Mouse (Mus musculus): Measurements from ENCODE around the gene Svip.

Svip gene

GRCm38 (mm10) chr7:52005511-52006295, at the start of gene Svip:
Gene Svip (minus strand): TSS chr7:52006018.
- peak; percentile 93 for DNase-seq

GRCm38 (mm10) chr7:52037600-52038582, 32.1 kb upstream of the Svip start:
- DNase-seq = peak; percentile 3

GRCm38 (mm10) chr7:52024050-52024626, 18.3 kb upstream of the Svip start:
- DNase-seq = no peak

DNA sequence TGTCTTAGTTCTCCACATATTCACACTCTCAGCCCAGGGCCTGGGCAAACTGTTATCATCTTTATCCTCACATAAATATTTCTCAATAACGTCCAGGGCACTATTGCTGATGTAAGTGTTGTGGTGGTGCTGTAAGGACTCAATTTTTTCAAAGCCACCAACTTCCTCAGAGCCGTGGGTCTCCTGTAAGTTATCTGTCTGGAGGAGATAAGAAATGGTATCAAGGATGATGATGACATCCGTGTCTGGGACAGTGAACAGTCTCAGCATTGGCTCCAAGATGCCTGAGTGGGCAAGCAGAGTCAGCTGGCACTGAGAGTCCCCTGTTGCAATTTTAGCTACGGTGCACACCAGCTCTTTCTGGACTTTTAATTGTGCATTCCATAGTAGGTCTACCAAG, 16.2 kb upstream of the Svip start:
- DNase-seq = no peak

GRCm38 (mm10) chr7:52015628-52016027, 9.8 kb upstream of the Svip start, which contains the start of gene 1700015G11Rik:
Gene 1700015G11Rik (minus strand): TSS chr7:52015728.
- DNase-seq = no peak

DNA sequence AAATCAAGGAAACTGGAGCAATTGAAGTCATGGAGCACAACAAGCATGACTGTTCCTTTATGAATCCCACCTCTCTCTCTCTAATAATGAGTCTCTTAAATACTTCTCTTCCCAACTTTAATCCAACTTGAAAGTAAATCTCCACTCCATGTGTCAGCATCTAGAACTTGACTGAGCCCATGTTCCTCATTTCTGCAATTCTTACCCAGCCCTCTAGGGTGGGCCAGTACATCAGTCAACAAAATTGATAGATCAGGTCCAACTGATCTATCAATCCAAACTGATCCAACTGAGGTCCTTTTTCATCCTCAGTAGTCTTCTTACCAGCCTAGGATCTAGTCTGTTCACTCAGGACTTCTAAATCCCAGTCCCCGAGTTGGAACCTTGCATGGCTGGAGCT, 9.4 kb upstream of the Svip start:
- no peak for DNase-seq

- no peak for DNase-seq
Observed at GRCm38 (mm10) chr7:52013457-52013856, 7.6 kb upstream of the Svip start.

- no peak for DNase-seq
Observed at GRCm38 (mm10) chr7:52007138-52007537, 1.3 kb upstream of the Svip start.

GRCm38 (mm10) chr7:52006296-52006630, 445 bp upstream of the Svip start:
- DNase-seq = no peak

DNA sequence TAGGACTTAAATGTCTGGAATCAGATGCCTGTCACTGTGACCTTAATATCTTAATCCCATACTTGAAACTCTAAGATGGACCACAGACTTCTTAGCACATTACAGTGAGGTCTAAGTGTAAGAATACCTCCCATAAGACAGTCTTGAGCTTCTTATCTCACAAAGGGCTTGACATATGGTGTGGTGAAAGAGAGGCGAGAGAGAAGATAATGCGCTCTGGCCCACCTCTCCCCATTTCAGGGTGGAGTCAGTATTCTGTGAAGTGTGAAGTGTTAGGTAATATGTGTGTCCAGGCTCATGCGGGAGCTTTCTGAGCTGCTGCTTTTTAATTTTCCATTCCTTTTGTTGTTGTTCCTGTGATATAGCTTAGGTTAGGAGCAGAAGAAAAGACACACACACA, 14.8 kb downstream of the Svip start:
- DNase-seq = no peak

DNA sequence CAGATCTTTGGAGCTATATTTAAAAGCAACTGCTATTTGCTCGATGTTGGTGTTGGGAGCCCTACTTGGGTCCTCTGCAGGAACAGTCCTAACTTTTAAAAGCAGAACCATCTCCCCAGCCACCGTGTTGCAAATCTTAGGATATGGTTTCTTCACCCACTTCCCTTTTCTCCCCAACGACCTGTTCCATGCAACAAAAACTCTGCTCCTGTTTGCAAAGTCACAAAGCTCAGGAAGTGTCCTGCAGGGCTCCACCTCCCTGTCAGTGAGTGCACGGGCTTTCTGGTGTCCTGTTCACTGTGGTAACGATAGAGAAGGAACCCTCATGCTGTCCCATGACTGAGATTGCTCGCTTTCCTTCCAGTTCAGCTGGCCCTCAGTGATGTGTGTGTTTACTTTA, 18.9 kb downstream of the Svip start:
- DNase-seq = no peak

DNA sequence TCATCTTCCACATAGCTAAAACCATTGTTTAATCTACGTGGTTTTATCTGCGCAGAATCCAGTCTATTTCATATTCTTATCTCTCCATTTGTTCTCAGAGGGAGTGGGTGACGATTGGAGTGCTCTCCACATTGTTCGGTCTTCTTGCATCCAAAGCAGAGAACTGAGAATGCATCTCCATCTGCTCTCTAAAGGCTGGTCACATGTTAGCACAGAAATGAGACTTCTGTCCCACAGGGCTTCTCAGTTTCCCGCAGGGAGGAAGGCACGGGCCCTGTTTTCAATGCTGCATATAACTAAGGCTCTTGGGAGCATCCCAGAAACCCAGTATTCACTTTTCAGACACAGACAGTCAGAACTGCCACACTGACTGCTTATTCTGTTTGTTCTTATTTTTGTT, 20.1 kb downstream of the Svip start:
- DNase-seq = no peak

DNA sequence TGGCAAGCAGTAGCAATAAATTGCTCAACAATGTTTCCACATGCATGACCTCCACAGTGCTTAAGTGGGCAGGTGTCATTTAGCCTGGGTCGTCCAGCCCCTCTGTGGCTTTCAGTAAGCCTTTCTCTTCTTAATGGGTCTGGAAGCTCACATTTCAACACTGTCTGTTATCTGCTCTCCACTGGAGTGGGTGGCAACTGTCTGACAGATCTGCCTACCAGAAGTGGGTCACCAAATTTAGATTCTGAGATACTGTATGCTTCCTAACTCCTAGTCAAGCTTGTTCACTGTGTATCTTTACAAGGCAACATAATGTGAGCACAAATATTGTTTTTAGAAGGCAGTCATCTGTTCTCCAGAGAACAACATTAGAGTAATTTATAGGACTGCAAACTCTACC, 23.5 kb downstream of the Svip start:
- DNase-seq = no peak

GRCm38 (mm10) chr7:51979271-51979670, 26.5 kb downstream of the Svip start:
- no peak for DNase-seq

- DNase-seq = no peak
Observed at GRCm38 (mm10) chr7:51975181-51975580, 30.6 kb downstream of the Svip start.

- DNase-seq = no peak
Observed at GRCm38 (mm10) chr7:51973526-51973925, 32.3 kb downstream of the Svip start.

- no peak for DNase-seq
Observed at GRCm38 (mm10) chr7:51973091-51973490, 32.7 kb downstream of the Svip start.

DNA sequence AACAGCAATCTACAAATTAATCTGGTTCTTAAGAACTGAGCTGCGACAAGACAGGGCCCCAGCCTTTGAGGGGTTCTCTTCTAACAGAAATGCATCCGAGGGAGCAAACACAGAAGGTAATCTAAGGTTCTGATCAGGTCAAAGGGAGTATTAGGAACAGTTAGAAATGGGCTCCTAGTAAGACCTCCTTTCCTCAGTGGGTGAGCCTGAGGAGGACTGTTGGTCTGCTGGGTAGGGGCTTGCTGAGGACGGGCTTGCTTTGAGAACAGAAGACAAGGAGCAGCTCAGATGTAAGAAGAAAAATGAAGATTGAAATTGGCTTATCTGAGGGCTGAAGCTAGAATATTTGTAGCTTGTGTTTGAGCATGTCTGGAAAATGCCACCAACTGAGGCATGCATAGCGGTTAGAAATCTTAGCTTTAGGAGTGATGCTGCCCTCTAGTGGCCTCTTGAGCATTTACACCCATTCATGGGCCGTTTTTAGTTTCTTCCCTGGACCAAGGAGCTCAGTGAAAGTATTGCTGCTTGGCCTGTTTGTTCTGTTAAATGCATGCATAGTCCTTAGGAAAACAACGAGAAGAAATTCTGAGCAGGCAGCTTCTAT, 33.5 kb downstream of the Svip start:
- DNase-seq = peak; percentile 42

DNA sequence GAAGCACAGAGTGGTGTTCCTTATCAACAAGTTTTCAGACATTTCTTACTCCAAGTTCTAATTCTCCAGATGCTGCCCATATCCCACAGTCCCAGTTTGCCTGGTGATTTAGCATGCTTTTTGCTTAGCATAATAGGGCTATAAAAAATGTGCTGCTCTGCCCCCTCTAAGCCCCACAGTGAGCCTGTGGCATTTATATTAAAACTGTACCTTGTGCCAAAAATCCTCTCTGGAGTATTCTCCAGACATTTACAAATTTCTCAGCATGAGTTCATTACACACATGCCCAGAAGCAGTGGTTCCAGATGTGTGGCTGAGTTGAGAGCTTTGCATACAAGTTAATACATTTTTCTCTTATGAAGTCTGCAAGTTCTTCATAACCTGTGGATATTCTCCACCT, 36.4 kb downstream of the Svip start:
- no peak for DNase-seq

DNA sequence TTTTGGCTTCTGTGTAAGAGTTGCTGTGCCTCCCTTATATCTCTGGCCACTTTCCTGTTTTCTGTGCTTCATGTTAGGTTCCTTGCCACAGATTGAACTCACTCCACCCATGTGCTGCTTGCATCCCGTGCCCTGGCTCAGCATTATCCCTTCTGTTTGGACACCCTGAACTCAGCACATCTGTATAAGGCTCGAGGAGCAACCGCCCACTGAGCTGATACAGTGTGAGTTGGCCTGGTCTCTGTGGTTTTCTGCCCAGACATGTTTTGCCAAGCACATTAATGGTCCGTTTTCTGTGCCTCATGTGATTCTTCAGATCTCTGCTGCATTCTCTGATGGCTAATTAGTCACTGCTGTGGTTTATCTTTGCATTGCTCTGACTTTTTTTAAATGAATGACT, 38.2 kb downstream of the Svip start:
- no peak for DNase-seq

DNA sequence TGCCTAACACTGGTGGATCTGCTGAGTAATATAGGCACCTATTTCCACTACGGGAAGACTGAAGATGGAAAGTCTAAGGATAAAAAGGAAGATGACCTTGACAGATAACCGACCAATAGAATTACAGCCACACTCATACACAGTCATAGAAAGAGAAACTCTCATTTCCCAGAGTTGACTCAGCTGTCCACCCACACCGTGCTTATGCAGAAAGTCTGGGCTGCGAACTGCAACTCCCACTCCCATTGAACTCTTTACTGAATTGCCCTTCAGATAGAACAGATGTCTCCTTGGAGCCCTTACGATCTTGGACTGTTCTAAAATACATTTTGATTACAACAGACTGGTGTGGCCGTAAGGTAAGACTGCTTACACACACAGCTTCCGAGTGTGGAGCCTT, 41.1 kb downstream of the Svip start:
- DNase-seq = no peak

DNA sequence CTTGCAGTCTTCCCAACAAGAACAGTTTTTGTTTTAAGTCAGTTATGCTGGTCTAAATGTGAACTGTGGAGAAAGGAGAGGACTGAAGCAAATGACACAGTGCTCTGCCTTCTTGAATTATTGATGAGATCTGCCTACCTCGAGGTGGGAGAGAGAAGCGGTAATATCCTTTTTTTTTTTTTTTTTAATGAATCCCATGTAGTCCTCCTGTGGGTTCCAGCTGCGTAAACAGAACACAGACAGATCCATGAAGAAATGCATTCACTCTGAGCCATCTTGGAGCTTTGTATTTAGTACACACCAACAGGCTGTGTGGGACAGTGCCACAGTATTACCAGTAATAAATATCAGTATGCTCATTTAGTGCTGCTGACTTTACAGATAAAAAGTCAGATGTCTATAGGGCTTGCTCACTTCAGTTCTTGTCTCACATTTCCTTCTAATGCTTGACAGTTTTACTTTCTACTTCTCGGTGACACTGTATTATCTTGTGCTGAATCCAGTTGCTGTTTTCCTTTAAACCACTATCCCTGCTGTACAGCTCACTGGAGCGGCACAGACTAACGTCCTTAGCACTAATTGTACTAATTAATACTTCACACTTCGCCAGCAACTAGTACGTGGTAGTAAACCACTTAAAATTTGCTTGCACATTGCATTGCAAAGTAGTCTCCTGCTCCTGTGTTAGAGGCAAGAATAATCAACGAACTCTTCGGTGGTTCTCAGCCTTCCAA, 43.4 kb downstream of the Svip start:
- DNase-seq = no peak
